Mouse (Mus musculus) adrenal gland (tissue): ENCODE results near the gene Pcsk1n.

ENCODE experiments used
- intact Hi-C: fragments of 180-260 bp; cut with DNase I; formaldehyde crosslinking; loops from one replicate; pipeline ENCODE4 v1.15.1; 2025

Gene Pcsk1n

DNA sequence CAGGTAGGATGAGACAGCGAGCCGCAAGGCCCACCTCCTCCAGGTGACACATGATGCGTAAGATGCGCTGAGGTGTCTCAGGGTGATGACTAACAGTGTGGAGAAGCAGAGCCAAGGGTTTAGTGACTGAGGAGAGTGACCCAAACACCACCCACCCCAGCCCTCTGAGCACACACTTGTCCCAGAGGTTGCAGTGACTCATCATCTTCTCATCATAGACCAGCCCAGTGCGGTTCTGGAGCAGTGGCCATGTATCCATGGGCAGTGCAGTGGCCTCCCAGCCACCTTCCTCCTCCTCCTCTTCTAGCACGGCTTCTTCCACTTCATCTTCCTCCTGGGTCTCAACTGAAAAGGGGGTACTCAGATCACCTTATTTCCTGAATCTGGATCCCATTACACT, 18.0 kb downstream of the Pcsk1n start:
- intact Hi-C loops: no loop called here

DNA sequence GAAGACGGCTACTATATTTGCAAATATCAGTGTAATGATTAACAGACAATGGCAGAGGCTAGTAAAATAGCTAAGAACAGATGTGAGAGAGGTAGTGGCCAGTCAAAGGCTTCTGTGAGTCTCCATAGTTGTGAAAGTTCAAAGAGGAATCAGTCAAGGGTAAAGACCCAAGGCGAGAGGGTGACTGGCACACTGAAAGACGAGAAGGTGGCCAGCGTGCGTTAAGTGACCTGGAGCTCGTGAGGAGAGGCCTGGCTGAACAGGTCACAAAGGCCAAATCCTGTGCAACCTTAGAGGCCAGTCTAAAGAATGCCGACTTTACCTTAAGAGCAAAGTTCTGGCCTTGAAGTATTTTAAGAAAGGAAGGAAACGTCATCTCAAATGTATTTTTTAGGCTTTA, 26.0 kb downstream of the Pcsk1n start:
- intact Hi-C loops: no loop called here

DNA sequence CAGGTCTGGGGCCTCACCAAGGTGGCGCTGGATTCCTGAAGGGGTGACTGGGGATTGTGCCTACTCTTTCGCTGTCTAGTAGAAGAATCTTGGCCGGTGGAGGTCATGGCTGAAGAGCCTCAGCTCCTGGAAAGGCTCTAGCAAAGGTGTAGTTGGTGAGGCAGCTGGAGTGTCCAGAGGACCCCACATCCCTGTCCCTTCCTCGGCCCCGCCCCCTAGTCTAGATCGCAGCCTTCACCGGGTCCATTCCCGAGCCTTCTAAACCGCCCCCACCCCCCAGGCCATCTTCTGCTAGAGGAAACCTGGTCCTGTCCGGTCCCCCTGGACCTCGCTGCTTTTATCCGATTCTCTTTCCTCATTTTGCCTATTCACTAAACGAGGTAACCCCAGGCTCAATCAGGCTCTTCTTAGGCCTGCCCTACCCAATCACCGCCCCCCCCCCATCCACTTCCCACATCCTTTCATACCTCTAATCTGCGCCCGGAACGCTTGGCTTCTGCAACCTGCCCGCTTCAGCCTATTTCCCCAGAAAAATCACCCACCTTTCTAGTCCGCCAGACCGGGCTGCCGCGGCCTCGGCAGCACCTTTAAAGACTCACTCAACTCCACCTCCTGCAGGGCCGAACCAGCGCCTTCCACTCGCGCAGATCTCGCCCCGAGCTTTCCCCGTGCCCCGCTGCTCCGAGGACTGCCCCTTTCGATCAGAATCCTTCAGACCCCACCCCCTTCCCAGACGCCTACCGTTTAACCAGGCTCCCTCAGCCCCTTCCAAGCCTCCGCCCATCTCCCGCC, 27.7 kb downstream of the Pcsk1n start, which contains the start of gene Hdac6:
Gene Hdac6 (minus strand): TSS at position 782 of the 792 bp plus-strand sequence.
- intact Hi-C loops: no loop called here

DNA sequence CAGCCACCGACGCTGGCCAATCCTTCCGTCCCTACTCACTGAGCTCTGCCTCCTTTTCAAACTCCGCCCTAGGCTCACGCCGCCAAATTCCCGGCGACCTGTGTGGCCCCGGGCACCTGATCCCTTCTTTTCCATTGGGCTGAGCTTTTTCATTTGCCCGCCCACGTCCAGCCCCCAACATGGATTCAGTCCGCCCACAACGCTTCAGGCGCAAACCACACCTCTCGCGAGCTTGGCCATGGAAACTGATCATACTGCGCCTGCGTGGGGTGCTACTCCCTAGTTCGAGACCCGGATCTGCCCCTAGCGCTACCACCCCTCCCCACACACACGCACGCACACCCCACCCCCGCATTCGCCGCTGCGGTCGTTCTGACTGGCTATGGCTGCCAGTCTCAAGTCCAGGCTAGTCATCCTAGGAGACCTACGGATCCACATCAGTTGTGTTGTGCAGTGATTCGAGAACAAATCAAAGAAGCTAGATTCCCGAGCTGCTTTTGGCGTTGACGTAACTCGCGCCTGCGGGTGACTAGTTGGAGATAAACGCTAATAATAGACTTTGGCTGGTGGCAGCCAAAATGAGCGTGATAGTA, 28.4 kb downstream of the Pcsk1n start:
- intact Hi-C loops: no loop called here

DNA sequence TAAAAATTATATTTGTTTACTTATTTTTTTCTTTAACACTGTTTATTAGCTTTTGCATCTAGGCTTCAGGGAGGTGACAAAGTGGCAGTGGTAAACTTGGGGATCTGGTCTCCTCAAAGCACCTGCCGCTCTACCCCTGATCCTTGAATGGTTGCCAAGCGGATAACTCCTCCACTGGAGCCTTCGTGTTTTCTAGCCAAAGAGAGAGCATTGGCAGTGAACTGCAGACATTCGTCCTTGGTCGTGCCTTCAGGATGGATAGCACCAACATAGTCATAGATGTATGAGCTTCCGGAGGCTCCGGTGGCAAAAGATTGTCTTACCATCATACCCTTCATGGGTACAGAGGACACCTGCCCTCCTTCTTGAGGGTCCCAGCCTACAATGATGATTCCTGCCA, 30.5 kb downstream of the Pcsk1n start:
- intact Hi-C loops: no loop called here

DNA sequence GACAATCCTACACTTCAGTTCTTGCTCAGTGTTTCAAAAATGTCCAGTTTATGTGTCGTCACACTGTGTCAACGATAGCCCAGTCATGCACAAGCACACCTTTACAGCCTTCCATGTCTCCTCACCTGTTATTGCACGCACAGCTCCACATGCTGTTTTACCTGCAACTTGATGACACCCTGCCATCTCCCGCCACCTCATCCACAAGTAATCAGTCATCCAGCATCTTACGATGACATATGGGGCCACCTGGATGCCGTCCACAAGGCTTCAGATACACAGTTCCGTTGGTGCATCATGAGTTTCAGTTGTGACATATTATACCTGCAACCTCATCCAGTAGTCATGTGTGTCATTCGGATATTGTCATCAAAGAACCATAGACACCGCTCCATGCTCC, 39.2 kb downstream of the Pcsk1n start:
- intact Hi-C loops: no loop called here

DNA sequence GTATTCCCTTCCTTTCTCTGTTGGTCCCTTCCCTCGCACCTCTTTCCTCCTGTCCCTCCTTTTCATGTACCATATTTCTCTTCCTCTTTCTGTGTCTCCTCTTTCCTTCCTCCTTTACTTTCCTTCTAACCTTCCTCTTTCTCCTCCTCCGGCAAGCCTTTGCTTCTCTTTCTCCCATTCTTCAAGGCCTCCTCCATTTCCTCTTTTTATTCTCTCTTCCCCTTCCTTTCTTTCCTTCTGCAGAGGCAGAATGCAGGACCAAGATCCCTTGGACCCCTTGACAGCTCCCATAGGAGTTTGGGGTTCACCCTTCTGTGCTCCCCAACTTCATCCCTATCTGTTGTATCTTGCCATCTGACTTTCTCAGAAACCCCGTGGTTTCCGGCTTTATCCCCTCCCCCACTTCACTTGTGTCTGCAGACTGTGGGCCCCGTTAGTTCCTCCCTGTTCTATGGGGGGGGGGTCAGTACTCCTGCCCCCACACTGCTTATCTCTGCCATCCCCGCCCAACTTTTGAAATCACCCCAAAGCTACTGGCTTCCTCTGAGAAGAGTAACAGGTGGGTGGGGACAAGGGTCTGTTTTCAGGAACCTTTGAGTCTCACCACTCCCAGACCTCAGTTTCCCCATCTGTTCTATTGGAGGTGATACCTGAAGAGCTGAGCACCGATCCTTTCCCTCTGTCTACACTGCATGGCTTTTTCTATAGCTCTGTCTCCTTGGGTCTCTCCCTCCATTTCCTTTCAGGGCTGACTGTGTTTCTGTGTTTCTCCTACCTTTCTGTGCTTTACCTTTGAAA, 44.4 kb downstream of the Pcsk1n start:
- intact Hi-C loops: no loop called here

DNA sequence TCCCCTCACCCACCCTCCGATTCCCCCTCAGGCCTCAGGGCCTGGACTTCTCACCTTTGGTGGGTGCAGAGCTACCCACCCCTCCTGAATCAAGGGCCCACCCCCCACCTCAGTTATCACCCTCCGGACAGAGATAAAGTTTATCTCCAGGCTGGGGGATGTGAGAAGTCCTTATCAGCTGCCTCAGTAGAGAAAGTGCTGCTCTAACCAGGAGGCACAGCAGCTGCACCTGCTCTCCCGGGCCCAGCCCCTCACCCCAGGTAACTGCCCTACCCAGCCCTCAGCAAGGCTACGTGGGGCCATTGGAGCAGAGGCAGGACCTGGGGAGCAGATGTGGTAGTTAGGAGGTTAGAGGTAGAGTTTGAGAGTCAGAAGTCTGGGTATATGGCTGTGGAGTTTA, 46.5 kb downstream of the Pcsk1n start:
- intact Hi-C loops: no loop called here

DNA sequence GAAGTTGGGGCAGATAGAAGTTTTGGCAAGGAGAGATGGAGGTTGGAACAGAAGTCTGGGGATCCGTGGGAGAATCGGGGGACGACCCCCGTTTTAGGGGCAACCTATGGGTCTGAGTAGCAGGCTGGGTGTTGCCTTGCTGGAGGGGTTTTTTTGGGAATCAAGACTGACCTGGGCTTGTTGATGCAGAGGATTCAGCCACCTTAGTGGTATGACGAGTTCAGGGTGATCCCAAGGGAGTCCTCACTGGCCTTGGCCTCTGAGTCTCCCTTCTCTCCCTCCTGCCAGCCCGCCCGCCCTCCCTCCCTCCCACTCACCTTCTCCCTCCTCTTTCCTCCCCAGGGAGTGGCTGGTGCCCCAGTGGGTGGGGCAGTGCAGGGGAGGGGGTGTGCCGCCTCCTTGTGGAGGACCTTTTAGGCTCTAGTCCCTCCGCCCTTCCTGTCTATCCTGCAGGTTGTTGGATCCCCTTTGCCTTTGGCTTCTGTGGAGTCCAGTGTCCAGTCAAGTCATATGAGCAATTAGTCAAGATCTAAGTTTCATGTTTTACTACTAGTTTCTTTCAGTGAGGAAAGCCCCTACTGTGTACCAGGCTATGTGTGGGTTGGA, 48.1 kb downstream of the Pcsk1n start:
- intact Hi-C loops: no loop called here

DNA sequence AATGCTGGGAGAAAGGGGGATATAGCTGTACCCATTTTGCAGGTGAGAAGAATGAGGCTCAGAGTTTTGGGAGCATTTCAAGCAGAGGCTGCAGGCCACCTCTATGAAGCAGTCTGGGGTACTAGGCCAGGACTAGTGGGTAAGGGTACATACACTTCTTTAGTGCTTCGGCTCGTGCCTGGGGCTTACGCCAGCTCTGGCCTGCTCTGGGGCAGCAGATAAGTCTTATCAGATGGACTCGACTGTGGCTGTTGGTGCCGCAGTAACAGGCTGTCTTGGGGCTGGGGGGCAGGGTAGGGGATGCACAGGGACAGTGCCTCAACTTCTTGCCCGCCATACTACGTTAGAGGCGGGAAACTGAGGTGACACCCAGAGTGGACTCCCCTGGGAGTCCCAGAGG, 48.6 kb downstream of the Pcsk1n start:
- intact Hi-C loops: no loop called here

DNA sequence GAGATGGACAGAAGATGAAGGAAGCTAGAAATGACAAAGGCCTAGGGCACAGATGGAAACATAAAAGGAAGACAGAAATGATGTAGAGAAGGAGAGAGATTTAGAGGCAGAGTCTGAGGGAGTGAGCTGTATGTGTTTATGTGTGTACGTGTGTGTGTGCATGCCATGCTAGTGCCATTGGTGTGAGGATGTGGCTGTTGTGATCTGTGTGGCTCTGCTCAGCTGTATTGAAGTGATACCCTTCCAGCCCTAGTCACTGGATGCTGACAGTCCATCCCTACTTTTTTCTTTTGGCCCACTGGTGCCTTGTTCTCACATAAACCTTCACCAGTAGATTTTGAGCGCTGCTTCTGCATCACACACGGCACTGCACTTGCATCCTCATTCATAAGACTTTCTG, 49.3 kb downstream of the Pcsk1n start:
- intact Hi-C loops: no loop called here

DNA sequence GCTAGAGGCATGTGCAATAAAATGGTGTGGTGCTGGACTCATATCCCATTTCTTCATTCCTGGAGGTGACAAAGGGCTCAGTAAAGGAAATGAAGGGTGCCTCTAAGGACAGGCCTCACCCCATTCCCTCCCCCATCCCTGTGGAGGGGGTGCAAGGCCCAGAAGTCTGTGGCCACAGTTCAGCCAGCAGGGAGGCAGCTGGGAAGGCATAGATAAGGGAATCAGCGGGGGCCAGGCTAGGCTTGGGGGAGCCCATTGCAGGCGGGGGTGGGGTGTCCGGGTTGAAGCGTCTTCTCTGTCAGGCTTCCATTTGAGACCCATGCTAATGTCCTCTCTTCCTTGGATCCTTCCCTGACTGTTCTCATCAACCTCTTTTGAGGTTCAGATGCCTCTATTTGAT, 51.7 kb downstream of the Pcsk1n start:
- intact Hi-C loops: no loop called here
